Mouse (Mus musculus): ENCODE data around the gene N4bp1. TPM values are rescaled to one million over a fixed set of nuclear protein-coding genes. Genes with fewer than 3 reads are reported as not detected.

Gene N4bp1
- polyA plus RNA-seq, 1 experiment from 2014 or later, result 13.0 TPM

DNA sequence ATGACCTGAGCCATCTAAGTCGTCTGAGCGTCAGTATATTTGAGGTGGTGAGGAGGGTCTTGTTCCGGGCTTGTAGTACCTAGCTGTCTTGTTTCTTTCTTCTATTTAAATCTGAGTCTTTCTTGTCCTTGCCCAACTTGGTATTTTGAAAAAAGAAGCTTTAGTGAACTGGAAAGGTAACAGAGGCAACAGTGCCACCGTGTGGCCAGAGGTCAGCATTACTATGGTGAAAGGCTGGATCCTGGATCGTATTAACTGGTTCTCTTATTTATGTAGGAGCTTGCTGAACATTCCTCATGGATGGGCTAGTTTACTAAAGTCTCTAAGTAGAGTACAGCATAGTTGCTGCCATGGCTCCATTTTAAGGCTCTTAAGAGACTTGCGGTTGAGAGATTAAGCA, 23.5 kb upstream of the N4bp1 start:
- no peak overlapping the region for H3K4me3 ChIP-seq (ENCODE audit: low read depth, low read length)
- ATAC-seq (ENCODE audit: insufficient number of reproducible peaks, low FRiP score, low TSS enrichment, low read depth) (no peak), DNase-seq (ENCODE audit: low spot score) (peak; percentile 90)
- H3K9me3 ChIP-seq (ENCODE audit: control insufficient read depth, low read length), result no peaks in the 10 kb centered on the region
- H3K4me2 ChIP-seq (ENCODE audit: low read depth, severe bottlenecking), result no peak overlapping the region
- no peak overlapping the region for H3K9ac ChIP-seq (ENCODE audit: low read length)
- H3K27me3 ChIP-seq (ENCODE audit: control insufficient read depth, insufficient read depth, low read length), result no peaks in the 10 kb centered on the region
- WGBS, result 26% methylated on average over 6 of the region's 6 CpGs
- no peak overlapping the region for H3K27ac ChIP-seq (replicated peaks; ENCODE audit: low read depth, low read length)
- no peaks in the 10 kb centered on the region for H3K4me1 ChIP-seq (ENCODE audit: control insufficient read depth, insufficient read depth, low read length)
- H3K36me3 ChIP-seq (ENCODE audit: control insufficient read depth, insufficient read depth, low read length), result no peaks in the 10 kb centered on the region

- 77% methylated on average over 10 of the region's 10 CpGs for WGBS
- no peak for ATAC-seq (ENCODE audit: insufficient number of reproducible peaks, low FRiP score, low TSS enrichment, low read depth)
- Histone ChIP-seq H3K9me3 (ENCODE audit: control insufficient read depth, low read length) (no peaks in the 10 kb centered on the region), H3K4me1 (ENCODE audit: control insufficient read depth, insufficient read depth, low read length) (no peaks in the 10 kb centered on the region), H3K27ac (replicated peaks; ENCODE audit: low read depth, low read length) (no peak overlapping the region), H3K36me3 (ENCODE audit: control insufficient read depth, insufficient read depth, low read length) (no peaks in the 10 kb centered on the region), H3K4me3 (ENCODE audit: low read depth, low read length) (no peak overlapping the region), H3K27me3 (ENCODE audit: control insufficient read depth, insufficient read depth, low read length) (no peaks in the 10 kb centered on the region), H3K4me2 (ENCODE audit: low read depth, severe bottlenecking) (no peak overlapping the region), H3K9ac (ENCODE audit: low read length) (no peak overlapping the region)
- DNase-seq (ENCODE audit: low spot score), result no peak
Measured at GRCm38 (mm10) chr8:86904911-86905310, 19.9 kb upstream of the N4bp1 start.

- Histone ChIP-seq H3K4me3 (ENCODE audit: low read depth, low read length) (no peak overlapping the region), H3K36me3 (ENCODE audit: control insufficient read depth, insufficient read depth, low read length) (no peaks in the 10 kb centered on the region), H3K27me3 (ENCODE audit: control insufficient read depth, insufficient read depth, low read length) (no peaks in the 10 kb centered on the region), H3K4me1 (ENCODE audit: control insufficient read depth, insufficient read depth, low read length) (no peaks in the 10 kb centered on the region), H3K9me3 (ENCODE audit: control insufficient read depth, low read length) (no peaks in the 10 kb centered on the region), H3K4me2 (ENCODE audit: low read depth, severe bottlenecking) (no peak overlapping the region), H3K9ac (ENCODE audit: low read length) (no peak overlapping the region), H3K27ac (replicated peaks; ENCODE audit: low read depth, low read length) (no peak overlapping the region)
- no peak for ATAC-seq (ENCODE audit: insufficient number of reproducible peaks, low FRiP score, low TSS enrichment, low read depth)
- peak; percentile 90 for DNase-seq (ENCODE audit: low spot score)
- 6% methylated on average over 10 of the region's 10 CpGs for WGBS
Measured at GRCm38 (mm10) chr8:86903104-86903503, 18.0 kb upstream of the N4bp1 start.

- 79% methylated on average over 8 of the region's 8 CpGs for WGBS
- DNase-seq (ENCODE audit: low spot score) (no peak), ATAC-seq (ENCODE audit: insufficient number of reproducible peaks, low FRiP score, low TSS enrichment, low read depth) (no peak)
- H3K36me3 ChIP-seq (ENCODE audit: control insufficient read depth, insufficient read depth, low read length), result no peaks in the 10 kb centered on the region
- H3K9ac ChIP-seq (ENCODE audit: low read length), result no peak overlapping the region
- no peak overlapping the region for H3K27ac ChIP-seq (replicated peaks; ENCODE audit: low read depth, low read length)
- H3K27me3 ChIP-seq (ENCODE audit: control insufficient read depth, insufficient read depth, low read length), result no peaks in the 10 kb centered on the region
- H3K9me3 ChIP-seq (ENCODE audit: control insufficient read depth, low read length), result no peaks in the 10 kb centered on the region
- H3K4me1 ChIP-seq (ENCODE audit: control insufficient read depth, insufficient read depth, low read length), result no peaks in the 10 kb centered on the region
- no peak overlapping the region for H3K4me2 ChIP-seq (ENCODE audit: low read depth, severe bottlenecking)
- H3K4me3 ChIP-seq (ENCODE audit: low read depth, low read length), result no peak overlapping the region
Measured at GRCm38 (mm10) chr8:86902656-86903055, 17.6 kb upstream of the N4bp1 start.

- no peak for DNase-seq (ENCODE audit: low spot score)
Measured at GRCm38 (mm10) chr8:86901972-86902371, 16.9 kb upstream of the N4bp1 start.

GRCm38 (mm10) chr8:86897726-86898419, 12.8 kb upstream of the N4bp1 start:
- Histone ChIP-seq H3K4me1 (ENCODE audit: control insufficient read depth, insufficient read depth, low read length) (no peaks in the 10 kb centered on the region), H3K36me3 (ENCODE audit: control insufficient read depth, insufficient read depth, low read length) (no peaks in the 10 kb centered on the region), H3K9ac (ENCODE audit: low read length) (no peak overlapping the region), H3K27ac (replicated peaks; ENCODE audit: low read depth, low read length) (no peak overlapping the region), H3K4me3 (ENCODE audit: low read depth, low read length) (no peak overlapping the region), H3K9me3 (ENCODE audit: control insufficient read depth, low read length) (no peaks in the 10 kb centered on the region), H3K4me2 (ENCODE audit: low read depth, severe bottlenecking) (no peak overlapping the region), H3K27me3 (ENCODE audit: control insufficient read depth, insufficient read depth, low read length) (no peaks in the 10 kb centered on the region)
- ATAC-seq (ENCODE audit: insufficient number of reproducible peaks, low FRiP score, low TSS enrichment, low read depth), result no peak
- WGBS, result 84% methylated on average over 7 of the region's 7 CpGs
- no peak for DNase-seq (ENCODE audit: low spot score)

More at GRCm38 (mm10) chr8:86901972-86902371, 16.9 kb upstream of the N4bp1 start:
- Histone ChIP-seq H3K9ac (ENCODE audit: low read length) (no peak overlapping the region), H3K36me3 (ENCODE audit: control insufficient read depth, insufficient read depth, low read length) (no peaks in the 10 kb centered on the region), H3K27ac (replicated peaks; ENCODE audit: low read depth, low read length) (no peak overlapping the region), H3K4me1 (ENCODE audit: control insufficient read depth, insufficient read depth, low read length) (no peaks in the 10 kb centered on the region), H3K4me3 (ENCODE audit: low read depth, low read length) (no peak overlapping the region), H3K4me2 (ENCODE audit: low read depth, severe bottlenecking) (no peak overlapping the region), H3K27me3 (ENCODE audit: control insufficient read depth, insufficient read depth, low read length) (no peaks in the 10 kb centered on the region), H3K9me3 (ENCODE audit: control insufficient read depth, low read length) (no peaks in the 10 kb centered on the region)
- ATAC-seq (ENCODE audit: insufficient number of reproducible peaks, low FRiP score, low TSS enrichment, low read depth), result no peak
- 60% methylated on average over 5 of the region's 5 CpGs for WGBS

DNA sequence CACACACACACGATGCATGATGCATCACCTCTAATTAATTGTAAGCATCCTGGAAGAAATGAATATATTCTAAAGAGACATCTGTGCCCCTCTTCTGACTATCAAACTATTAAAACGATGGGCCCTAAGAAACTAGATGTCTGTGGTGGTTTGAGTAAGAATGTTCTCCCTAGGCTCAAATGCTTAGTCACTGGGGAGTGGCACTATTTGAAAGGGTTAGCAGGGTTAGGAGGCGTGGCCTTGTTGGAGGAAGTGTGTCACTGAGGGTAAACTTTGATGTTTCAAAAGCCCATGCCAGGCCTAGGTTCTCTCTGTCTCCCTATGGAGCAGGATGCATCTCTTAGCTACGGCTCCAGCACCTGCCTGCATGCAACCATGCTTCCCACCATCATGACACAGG, 10.3 kb upstream of the N4bp1 start:
- ATAC-seq (ENCODE audit: insufficient number of reproducible peaks, low FRiP score, low TSS enrichment, low read depth) (no peak), DNase-seq (ENCODE audit: low spot score) (no peak)
- Histone ChIP-seq H3K36me3 (ENCODE audit: control insufficient read depth, insufficient read depth, low read length) (no peaks in the 10 kb centered on the region), H3K4me3 (ENCODE audit: low read depth, low read length) (no peak overlapping the region), H3K4me1 (ENCODE audit: control insufficient read depth, insufficient read depth, low read length) (no peaks in the 10 kb centered on the region), H3K4me2 (ENCODE audit: low read depth, severe bottlenecking) (no peak overlapping the region), H3K27me3 (ENCODE audit: control insufficient read depth, insufficient read depth, low read length) (no peaks in the 10 kb centered on the region), H3K27ac (replicated peaks; ENCODE audit: low read depth, low read length) (no peak overlapping the region), H3K9ac (ENCODE audit: low read length) (no peak overlapping the region), H3K9me3 (ENCODE audit: control insufficient read depth, low read length) (no peaks in the 10 kb centered on the region)
- 94% methylated on average over 4 of the region's 4 CpGs for WGBS

GRCm38 (mm10) chr8:86894194-86894761, 9.2 kb upstream of the N4bp1 start:
- H3K4me1 ChIP-seq (ENCODE audit: control insufficient read depth, insufficient read depth, low read length), result no peaks in the 10 kb centered on the region
- H3K36me3 ChIP-seq (ENCODE audit: control insufficient read depth, insufficient read depth, low read length), result no peaks in the 10 kb centered on the region
- no peak overlapping the region for H3K9ac ChIP-seq (ENCODE audit: low read length)
- no peaks in the 10 kb centered on the region for H3K27me3 ChIP-seq (ENCODE audit: control insufficient read depth, insufficient read depth, low read length)
- no peaks in the 10 kb centered on the region for H3K9me3 ChIP-seq (ENCODE audit: control insufficient read depth, low read length)
- WGBS, result 89% methylated on average over 6 of the region's 6 CpGs
- no peak overlapping the region for H3K27ac ChIP-seq (replicated peaks; ENCODE audit: low read depth, low read length)
- DNase-seq (ENCODE audit: low spot score) (no peak), ATAC-seq (ENCODE audit: insufficient number of reproducible peaks, low FRiP score, low TSS enrichment, low read depth) (no peak)
- H3K4me3 ChIP-seq (ENCODE audit: low read depth, low read length), result no peak overlapping the region
- no peak overlapping the region for H3K4me2 ChIP-seq (ENCODE audit: low read depth, severe bottlenecking)

DNA sequence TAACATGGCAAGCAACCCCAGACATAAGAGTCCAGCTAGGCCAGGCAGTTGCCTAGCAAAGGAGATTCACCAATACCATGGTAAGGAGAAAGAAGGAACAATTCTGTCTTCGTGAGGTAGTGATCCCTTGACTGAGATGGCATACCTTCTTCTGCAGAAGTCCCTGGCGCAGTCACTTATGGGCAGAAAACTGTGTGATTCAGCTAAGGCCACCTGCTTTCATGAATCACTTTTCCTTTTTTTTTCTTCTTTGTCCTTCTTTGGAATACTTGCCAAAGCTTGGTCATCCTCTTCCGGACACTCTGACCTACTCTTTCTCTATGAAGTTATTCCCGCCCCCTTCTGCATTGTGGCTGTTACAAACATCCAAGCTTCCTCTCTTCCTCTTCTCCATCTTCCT, 8.5 kb upstream of the N4bp1 start:
- DNase-seq (ENCODE audit: low spot score) (no peak), ATAC-seq (ENCODE audit: insufficient number of reproducible peaks, low FRiP score, low TSS enrichment, low read depth) (no peak)
- no peak overlapping the region for H3K4me3 ChIP-seq (ENCODE audit: low read depth, low read length)
- H3K9me3 ChIP-seq (ENCODE audit: control insufficient read depth, low read length), result no peaks in the 10 kb centered on the region
- H3K4me2 ChIP-seq (ENCODE audit: low read depth, severe bottlenecking), result no peak overlapping the region
- H3K9ac ChIP-seq (ENCODE audit: low read length), result no peak overlapping the region
- WGBS, result 96% methylated on average over 4 of the region's 4 CpGs
- no peak overlapping the region for H3K27ac ChIP-seq (replicated peaks; ENCODE audit: low read depth, low read length)
- H3K27me3 ChIP-seq (ENCODE audit: control insufficient read depth, insufficient read depth, low read length), result no peaks in the 10 kb centered on the region
- H3K36me3 ChIP-seq (ENCODE audit: control insufficient read depth, insufficient read depth, low read length), result no peaks in the 10 kb centered on the region
- no peaks in the 10 kb centered on the region for H3K4me1 ChIP-seq (ENCODE audit: control insufficient read depth, insufficient read depth, low read length)
